Mouse (Mus musculus): ENCODE data around the gene Hsp90aa1.
"Not testable (repeated sequence)": the region's sequence is repeated elsewhere in the genome, so short reads cannot be mapped to it uniquely, and the experiment has no call there.

Hsp90aa1 gene

GRCm38 (mm10) chr12:110698523-110699170, 3.9 kb downstream of the Hsp90aa1 start:
- no peak for DNase-seq

- no peak for DNase-seq
Observed at GRCm38 (mm10) chr12:110698080-110698479, 4.4 kb downstream of the Hsp90aa1 start.

- no peak for DNase-seq
Observed at GRCm38 (mm10) chr12:110697457-110697856, 5.1 kb downstream of the Hsp90aa1 start.

- DNase-seq: peak in 1 of 2 experiments; percentile 20
Observed at GRCm38 (mm10) chr12:110696975-110697400, 5.5 kb downstream of the Hsp90aa1 start.

GRCm38 (mm10) chr12:110696173-110696974, 6.2 kb downstream of the Hsp90aa1 start:
- peak; percentile 98 to 99 for DNase-seq

GRCm38 (mm10) chr12:110695676-110696171, 6.8 kb downstream of the Hsp90aa1 start:
- DNase-seq: peak; percentile 76 to 80

- not testable (repeated sequence) for DNase-seq
Observed at GRCm38 (mm10) chr12:110693378-110693777, 9.2 kb downstream of the Hsp90aa1 start.

GRCm38 (mm10) chr12:110689919-110690643, 12.4 kb downstream of the Hsp90aa1 start:
- no peak for DNase-seq

- not testable (repeated sequence) for DNase-seq
Observed at GRCm38 (mm10) chr12:110688921-110689320, 13.6 kb downstream of the Hsp90aa1 start.

- no peak for DNase-seq
Observed at GRCm38 (mm10) chr12:110687894-110688734, 14.4 kb downstream of the Hsp90aa1 start.

GRCm38 (mm10) chr12:110683580-110683979, 18.9 kb downstream of the Hsp90aa1 start:
- no peak for DNase-seq

GRCm38 (mm10) chr12:110682561-110683299, 19.8 kb downstream of the Hsp90aa1 start, which contains the start of gene 1700001K19Rik:
Gene 1700001K19Rik, minus strand, starts transcription at chr12:110682619.
- no peak for DNase-seq

- no peak for DNase-seq
Observed at GRCm38 (mm10) chr12:110681878-110682277, 20.6 kb downstream of the Hsp90aa1 start.

- DNase-seq: no peak
Observed at GRCm38 (mm10) chr12:110681191-110681590, 21.3 kb downstream of the Hsp90aa1 start.

GRCm38 (mm10) chr12:110674243-110674642, 28.3 kb downstream of the Hsp90aa1 start:
- no peak for DNase-seq

- no peak for DNase-seq
Observed at GRCm38 (mm10) chr12:110667466-110668077, 35.0 kb downstream of the Hsp90aa1 start.

- DNase-seq: peak; percentile 36 to 43
Observed at GRCm38 (mm10) chr12:110661746-110662145, 40.8 kb downstream of the Hsp90aa1 start.

GRCm38 (mm10) chr12:110651464-110651863, 51.1 kb downstream of the Hsp90aa1 start:
- DNase-seq: no peak

- DNase-seq: no peak
Observed at GRCm38 (mm10) chr12:110650241-110650641, 52.3 kb downstream of the Hsp90aa1 start.

All from cerebellum, postnatal 36 days (tissue).